Mouse (Mus musculus): ENCODE measurements around the gene Cib2. TPM values are rescaled to one million over a fixed set of nuclear protein-coding genes. Genes with fewer than 3 reads are reported as not detected.

Cib2 gene
- polyA plus RNA-seq, 1 experiment, result 5.8 TPM

DNA sequence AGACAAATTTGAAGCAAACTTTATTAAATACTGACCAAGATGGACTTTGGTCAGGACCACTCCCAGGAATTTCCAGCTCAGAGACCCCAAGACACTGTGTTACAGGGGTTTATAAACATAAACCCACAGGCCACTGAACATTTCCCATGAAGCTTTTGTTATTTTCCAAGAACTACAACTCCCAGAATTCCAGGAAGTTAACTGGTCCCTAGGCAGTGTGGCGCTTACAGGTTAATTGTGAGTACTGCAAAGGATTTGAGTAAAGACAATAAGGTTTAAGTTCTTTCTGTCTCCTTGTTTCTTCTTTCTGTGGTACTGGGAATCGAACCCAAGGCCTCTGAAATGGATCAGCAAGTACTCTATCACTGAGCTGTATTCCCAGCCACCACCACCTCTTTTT lies 8.7 kb upstream of the Cib2 start:
- Histone ChIP-seq H3K4me3 (ENCODE audit: control insufficient read depth, insufficient read depth, low read length) (no peak overlapping the region), H3K27ac (ENCODE audit: control insufficient read depth, insufficient read depth, low read length) (no peak overlapping the region), H3K36me3 (ENCODE audit: control insufficient read depth, insufficient read depth, low read length) (no peaks in the 10 kb centered on the region), H3K27me3 (ENCODE audit: control insufficient read depth, insufficient read depth, low read length) (no peaks in the 10 kb centered on the region), H3K4me1 (replicated peaks; ENCODE audit: control insufficient read depth, insufficient read depth, low read length) (no peaks in the 10 kb centered on the region)
- no peak for DNase-seq
- 80% methylated on average over 2 of the region's 2 CpGs for WGBS
- no peak for TF ChIP-seq POLR2A (IDR thresholded peaks at IDR 0.05; ENCODE audit: control insufficient read depth, extremely low read depth, insufficient read depth, low read length, poor library complexity)
- TF ChIP-seq CTCF (IDR thresholded peaks at IDR 0.05; ENCODE audit: borderline replicate concordance, control insufficient read depth, extremely low read depth, insufficient read depth, low read length, poor library complexity), result no peak

DNA sequence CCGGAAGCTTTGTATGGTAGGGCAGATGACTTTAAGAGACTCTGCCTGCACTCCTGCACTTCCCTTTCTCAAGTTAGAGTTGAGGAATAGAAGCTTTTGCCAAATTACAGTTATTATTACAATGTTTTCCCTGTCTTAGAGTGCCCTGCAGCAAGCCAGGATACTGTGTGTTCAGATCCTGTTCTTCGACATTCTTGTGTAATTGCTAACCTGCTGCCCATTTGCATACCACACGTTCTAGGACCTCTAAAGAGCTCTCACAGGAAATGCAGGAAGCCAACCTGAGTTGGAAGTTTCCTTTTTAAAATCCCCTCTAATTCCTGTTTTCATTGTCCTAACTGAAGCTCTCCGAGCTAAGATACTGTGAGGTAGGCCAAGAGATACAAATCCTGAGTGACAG lies 6.9 kb upstream of the Cib2 start:
- Histone ChIP-seq H3K27ac (ENCODE audit: control insufficient read depth, insufficient read depth, low read length) (no peak overlapping the region), H3K4me3 (ENCODE audit: control insufficient read depth, insufficient read depth, low read length) (no peak overlapping the region), H3K4me1 (replicated peaks; ENCODE audit: control insufficient read depth, insufficient read depth, low read length) (no peaks in the 10 kb centered on the region), H3K36me3 (ENCODE audit: control insufficient read depth, insufficient read depth, low read length) (no peaks in the 10 kb centered on the region), H3K27me3 (ENCODE audit: control insufficient read depth, insufficient read depth, low read length) (no peaks in the 10 kb centered on the region)
- TF ChIP-seq CTCF (IDR thresholded peaks at IDR 0.05; ENCODE audit: borderline replicate concordance, control insufficient read depth, extremely low read depth, insufficient read depth, low read length, poor library complexity), result no peak
- no peak for TF ChIP-seq POLR2A (IDR thresholded peaks at IDR 0.05; ENCODE audit: control insufficient read depth, extremely low read depth, insufficient read depth, low read length, poor library complexity)
- WGBS, result 40% methylated on average over 4 of the region's 4 CpGs
- no peak for DNase-seq

DNA sequence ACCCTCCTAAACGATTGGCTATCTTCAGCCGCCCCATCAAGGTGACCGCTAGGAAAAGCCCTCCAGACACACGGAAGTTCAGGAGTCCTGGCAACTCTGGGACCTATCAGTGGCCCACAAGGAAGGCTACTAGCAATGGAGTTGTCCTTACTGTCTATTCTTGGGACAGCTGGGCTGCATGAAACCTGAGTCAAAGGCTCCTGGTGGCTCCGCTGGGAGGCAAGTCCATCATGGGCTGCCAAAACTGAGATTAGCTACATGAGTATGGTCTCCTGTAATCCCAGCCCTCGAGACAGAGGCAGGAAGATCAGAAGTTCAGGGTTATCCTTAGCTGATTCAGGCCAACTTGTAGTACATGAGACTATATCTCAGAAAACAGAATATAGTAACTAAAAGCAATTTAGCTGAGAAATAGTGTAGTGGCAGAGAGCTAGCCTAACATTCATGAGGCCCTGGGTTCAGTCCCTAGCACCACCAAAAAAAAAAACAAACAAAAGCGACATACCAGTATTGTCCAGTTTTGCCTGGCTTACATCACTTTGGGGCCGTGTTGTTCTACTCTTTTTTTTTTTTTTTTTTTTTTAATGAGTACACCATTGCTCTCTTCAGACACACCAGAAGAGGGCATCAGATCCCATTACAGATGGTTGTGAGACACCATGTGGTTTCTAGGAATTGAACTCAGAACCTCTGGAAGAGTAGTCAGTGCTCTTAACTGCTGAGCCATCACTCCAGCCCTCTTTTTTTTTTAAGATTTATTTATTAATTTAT lies 998 bp upstream of the Cib2 start:
- Histone ChIP-seq H3K36me3 (ENCODE audit: control insufficient read depth, insufficient read depth, low read length) (no peaks in the 10 kb centered on the region), H3K27me3 (ENCODE audit: control insufficient read depth, insufficient read depth, low read length) (no peaks in the 10 kb centered on the region), H3K27ac (ENCODE audit: control insufficient read depth, insufficient read depth, low read length) (no peak overlapping the region), H3K4me1 (replicated peaks; ENCODE audit: control insufficient read depth, insufficient read depth, low read length) (peaks cover 7% of the 10 kb centered on the region), H3K4me3 (ENCODE audit: control insufficient read depth, insufficient read depth, low read length) (no peak overlapping the region)
- WGBS, result 93% methylated on average over 8 of the region's 8 CpGs
- DNase-seq, result no peak
- TF ChIP-seq POLR2A (IDR thresholded peaks at IDR 0.05; ENCODE audit: control insufficient read depth, extremely low read depth, insufficient read depth, low read length, poor library complexity) (no peak), CTCF (IDR thresholded peaks at IDR 0.05; ENCODE audit: borderline replicate concordance, control insufficient read depth, extremely low read depth, insufficient read depth, low read length, poor library complexity) (no peak)

DNA sequence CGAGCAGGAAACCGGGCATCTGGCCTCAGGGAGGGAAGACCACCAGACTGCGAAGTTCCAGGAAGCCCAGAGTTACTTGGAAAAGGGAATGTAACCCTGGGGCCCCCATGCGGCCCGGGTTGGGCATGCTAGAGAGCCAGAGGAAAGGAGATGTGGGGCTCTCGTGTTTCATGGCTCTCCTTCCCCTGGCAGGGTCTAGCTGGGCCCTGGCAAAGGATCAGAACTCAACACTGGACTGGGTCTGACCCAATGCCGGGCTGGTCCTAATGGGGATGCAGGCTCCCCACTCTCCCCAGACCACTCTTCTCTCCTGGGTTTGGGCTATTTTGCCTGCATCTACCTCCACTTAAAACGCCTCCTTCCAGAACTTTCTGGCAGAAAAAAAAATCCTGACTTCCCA lies 1.3 kb downstream of the Cib2 start:
- WGBS, result 89% methylated on average over 8 of the region's 8 CpGs
- no peak for DNase-seq
- H3K36me3 ChIP-seq (ENCODE audit: control insufficient read depth, insufficient read depth, low read length), result no peaks in the 10 kb centered on the region
- H3K27ac ChIP-seq (ENCODE audit: control insufficient read depth, insufficient read depth, low read length), result no peak overlapping the region
- no peak overlapping the region for H3K4me3 ChIP-seq (ENCODE audit: control insufficient read depth, insufficient read depth, low read length)
- H3K27me3 ChIP-seq (ENCODE audit: control insufficient read depth, insufficient read depth, low read length), result no peaks in the 10 kb centered on the region
- peaks cover 7% of the 10 kb centered on the region for H3K4me1 ChIP-seq (replicated peaks; ENCODE audit: control insufficient read depth, insufficient read depth, low read length)
- TF ChIP-seq CTCF (IDR thresholded peaks at IDR 0.05; ENCODE audit: borderline replicate concordance, control insufficient read depth, extremely low read depth, insufficient read depth, low read length, poor library complexity), result no peak
- no peak for TF ChIP-seq POLR2A (IDR thresholded peaks at IDR 0.05; ENCODE audit: control insufficient read depth, extremely low read depth, insufficient read depth, low read length, poor library complexity)

DNA sequence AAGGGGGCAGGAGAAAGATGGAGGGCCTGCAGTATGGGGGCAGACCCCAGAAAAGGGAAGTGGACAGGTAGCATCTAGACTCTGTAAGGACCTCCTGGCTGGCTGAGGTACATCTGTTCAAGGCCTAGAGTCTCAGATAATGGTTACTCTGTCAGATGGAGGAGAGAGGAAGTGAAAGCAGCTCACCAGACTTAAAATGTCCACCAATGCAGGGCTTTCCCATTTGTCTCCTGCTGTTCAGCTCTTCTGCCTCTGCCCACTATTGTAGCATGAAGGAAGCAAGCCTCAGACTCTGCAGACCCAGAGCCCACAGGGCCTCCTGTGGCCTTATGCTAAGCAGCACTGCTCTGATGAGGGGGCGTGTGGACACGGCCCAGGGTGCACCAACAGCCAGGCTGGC lies 5.0 kb downstream of the Cib2 start:
- TF ChIP-seq CTCF (IDR thresholded peaks at IDR 0.05; ENCODE audit: borderline replicate concordance, control insufficient read depth, extremely low read depth, insufficient read depth, low read length, poor library complexity), result no peak
- TF ChIP-seq POLR2A (IDR thresholded peaks at IDR 0.05; ENCODE audit: control insufficient read depth, extremely low read depth, insufficient read depth, low read length, poor library complexity), result no peak
- DNase-seq, result no peak
- no peaks in the 10 kb centered on the region for H3K36me3 ChIP-seq (ENCODE audit: control insufficient read depth, insufficient read depth, low read length)
- peaks cover 5% of the 10 kb centered on the region for H3K4me1 ChIP-seq (replicated peaks; ENCODE audit: control insufficient read depth, insufficient read depth, low read length)
- H3K27me3 ChIP-seq (ENCODE audit: control insufficient read depth, insufficient read depth, low read length), result no peaks in the 10 kb centered on the region
- no peak overlapping the region for H3K4me3 ChIP-seq (ENCODE audit: control insufficient read depth, insufficient read depth, low read length)
- WGBS, result 75% methylated on average over 2 of the region's 2 CpGs
- H3K27ac ChIP-seq (ENCODE audit: control insufficient read depth, insufficient read depth, low read length), result no peak overlapping the region

DNA sequence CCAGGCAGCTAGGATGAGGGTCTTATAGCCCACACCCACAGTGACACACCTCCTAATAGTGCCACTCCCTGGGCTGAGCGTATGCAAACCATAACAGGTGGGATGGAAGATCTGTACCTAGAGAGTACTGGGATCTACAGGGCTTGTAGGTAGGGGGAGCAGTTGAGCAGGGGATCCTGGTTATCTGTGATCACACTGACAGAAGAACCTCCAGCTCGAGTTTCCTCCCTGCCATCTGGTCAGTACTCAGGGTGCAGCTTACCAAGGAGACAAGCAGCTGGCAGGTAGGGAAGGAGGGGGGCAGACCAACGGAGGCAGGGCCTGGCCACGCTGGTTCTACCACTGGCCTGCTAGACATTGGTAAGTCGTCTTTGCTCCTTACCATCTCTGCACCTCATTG lies 7.6 kb downstream of the Cib2 start:
- peak; percentile 40 for DNase-seq
- WGBS, result 34% methylated on average over 5 of the region's 5 CpGs
- TF ChIP-seq CTCF (IDR thresholded peaks at IDR 0.05; ENCODE audit: borderline replicate concordance, control insufficient read depth, extremely low read depth, insufficient read depth, low read length, poor library complexity) (no peak), POLR2A (IDR thresholded peaks at IDR 0.05; ENCODE audit: control insufficient read depth, extremely low read depth, insufficient read depth, low read length, poor library complexity) (no peak)

More for the DNA sequence above, 7.6 kb downstream of the Cib2 start:
- H3K4me3 ChIP-seq (ENCODE audit: control insufficient read depth, insufficient read depth, low read length), result no peak overlapping the region
- no peaks in the 10 kb centered on the region for H3K27me3 ChIP-seq (ENCODE audit: control insufficient read depth, insufficient read depth, low read length)
- no peaks in the 10 kb centered on the region for H3K36me3 ChIP-seq (ENCODE audit: control insufficient read depth, insufficient read depth, low read length)
- H3K4me1 ChIP-seq (replicated peaks; ENCODE audit: control insufficient read depth, insufficient read depth, low read length), result no peaks in the 10 kb centered on the region
- H3K27ac ChIP-seq (ENCODE audit: control insufficient read depth, insufficient read depth, low read length), result no peak overlapping the region

All from thymus, adult 2 months (tissue).